Mouse (Mus musculus) megakaryocyte, embryonic 14.5 days (primary cell): ENCODE measurements around the gene Topaz1. TPM values are rescaled to one million over a fixed set of nuclear protein-coding genes. Genes with fewer than 3 reads are reported as not detected.

Experiments
- H3K27me3 ChIP-seq: replicated peaks from 2 replicates; pipeline ENCODE3; 2012; ENCODE audit warnings: inconsistent platforms
- H3K36me3 ChIP-seq: replicated peaks from 2 replicates; pipeline ENCODE3; 2012; ENCODE audit warnings: low read length, inconsistent platforms, mixed read lengths
- H3K4me1 ChIP-seq: 2 replicates; pipeline ENCODE4 v1.6.1; 2012; ENCODE audit warnings: inconsistent platforms
- H3K4me3 ChIP-seq: replicated peaks from 2 replicates; pipeline ENCODE3; 2012; ENCODE audit warnings: moderate library complexity, mild to moderate bottlenecking, inconsistent platforms
- H3K9me3 ChIP-seq: 2 replicates; pipeline ENCODE4 v1.6.1; 2012; ENCODE audit warnings: inconsistent platforms
- FLI1 ChIP-seq: IDR thresholded peaks from 2 replicates; pipeline ENCODE4 v1.6.1; 2012; ENCODE audit warnings: low read length, inconsistent platforms, mixed read lengths
- GATA1 ChIP-seq: IDR thresholded peaks from 3 replicates; pipeline ENCODE4 v1.6.1; 2012; ENCODE audit warnings: mixed read lengths, low read length, inconsistent platforms, borderline replicate concordance
- polyA plus RNA-seq: library from polyadenylated mRNA; stranded (reverse); fragments of >175 nt; gene quantifications from 2 replicates; pipeline ENCODE4 v1.2.3, GENCODE M21; 2012; ENCODE audit warnings: low replicate concordance; ENCODE audit not compliant: insufficient read depth

Gene Topaz1
- polyA plus RNA-seq, 1 experiment = not detected

- TF ChIP-seq GATA1 (no peak), FLI1 (no peak)
- Histone ChIP-seq H3K4me3 (no peak overlapping the region), H3K27me3 (no peaks in the 10 kb centered on the region), H3K9me3 (no peaks in the 10 kb centered on the region), H3K36me3 (no peaks in the 10 kb centered on the region), H3K4me1 (peaks cover 19% of the 10 kb centered on the region)
These were observed 60.0 kb downstream of the Topaz1 start for GRCm38 (mm10) chr9:122807186-122807585.

- Histone ChIP-seq H3K4me1 (peaks cover 13% of the 10 kb centered on the region), H3K36me3 (peaks cover 2% of the 10 kb centered on the region), H3K4me3 (no peak overlapping the region), H3K27me3 (no peaks in the 10 kb centered on the region), H3K9me3 (no peaks in the 10 kb centered on the region)
- TF ChIP-seq GATA1 (no peak), FLI1 (no peak)
These were observed 63.1 kb downstream of the Topaz1 start for GRCm38 (mm10) chr9:122810212-122810611.

- no peaks in the 10 kb centered on the region for H3K4me1 ChIP-seq
- TF ChIP-seq FLI1 (no peak), GATA1 (no peak)
- no peaks in the 10 kb centered on the region for H3K27me3 ChIP-seq
- H3K4me3 ChIP-seq = no peak overlapping the region
- H3K36me3 ChIP-seq = peaks cover 2% of the 10 kb centered on the region
- H3K9me3 ChIP-seq = no peaks in the 10 kb centered on the region
These were observed 65.2 kb downstream of the Topaz1 start for GRCm38 (mm10) chr9:122812386-122812785.

GRCm38 (mm10) chr9:122814775-122815174 is 67.6 kb downstream of the Topaz1 start:
- H3K9me3 ChIP-seq = no peaks in the 10 kb centered on the region
- TF ChIP-seq GATA1 (no peak), FLI1 (no peak)
- no peaks in the 10 kb centered on the region for H3K27me3 ChIP-seq
- H3K4me1 ChIP-seq = no peaks in the 10 kb centered on the region
- H3K4me3 ChIP-seq = no peak overlapping the region
- H3K36me3 ChIP-seq = peaks cover 4% of the 10 kb centered on the region

GRCm38 (mm10) chr9:122815239-122815851 is 68.2 kb downstream of the Topaz1 start:
- Histone ChIP-seq H3K9me3 (no peaks in the 10 kb centered on the region), H3K27me3 (no peaks in the 10 kb centered on the region), H3K4me1 (no peaks in the 10 kb centered on the region), H3K36me3 (peaks cover 7% of the 10 kb centered on the region), H3K4me3 (no peak overlapping the region)
- TF ChIP-seq GATA1 = no peak
- TF ChIP-seq FLI1 = no peak

GRCm38 (mm10) chr9:122823374-122824017 is 76.3 kb downstream of the Topaz1 start:
- TF ChIP-seq GATA1 (no peak), FLI1 (no peak)

GRCm38 (mm10) chr9:122826743-122827142 is 79.6 kb downstream of the Topaz1 start:
- peaks cover 28% of the 10 kb centered on the region for H3K36me3 ChIP-seq
- no peaks in the 10 kb centered on the region for H3K27me3 ChIP-seq
- H3K9me3 ChIP-seq = peaks cover 7% of the 10 kb centered on the region
- peaks cover 10% of the 10 kb centered on the region; the same call in 1 of the 2 replicates for H3K4me1 ChIP-seq
- H3K4me3 ChIP-seq = no peak overlapping the region
- no peak for TF ChIP-seq GATA1
- TF ChIP-seq FLI1 = no peak

More at GRCm38 (mm10) chr9:122823374-122824017, 76.3 kb downstream of the Topaz1 start:
- Histone ChIP-seq H3K27me3 (no peaks in the 10 kb centered on the region), H3K4me1 (no peaks in the 10 kb centered on the region), H3K36me3 (peaks cover 34% of the 10 kb centered on the region), H3K4me3 (no peak overlapping the region), H3K9me3 (peaks cover 7% of the 10 kb centered on the region)

GRCm38 (mm10) chr9:122829826-122830380 is 82.8 kb downstream of the Topaz1 start:
- TF ChIP-seq GATA1 = no peak
- TF ChIP-seq FLI1 = no peak
- H3K4me1 ChIP-seq = peaks cover 10% of the 10 kb centered on the region; the same call in 1 of the 2 replicates
- peaks cover 27% of the 10 kb centered on the region for H3K36me3 ChIP-seq
- H3K9me3 ChIP-seq = no peaks in the 10 kb centered on the region
- no peak overlapping the region for H3K4me3 ChIP-seq
- no peaks in the 10 kb centered on the region for H3K27me3 ChIP-seq

GRCm38 (mm10) chr9:122836126-122836525 is 89.0 kb downstream of the Topaz1 start:
- peaks cover 7% of the 10 kb centered on the region for H3K36me3 ChIP-seq
- TF ChIP-seq FLI1 (no peak), GATA1 (no peak)
- no peak overlapping the region for H3K4me3 ChIP-seq
- no peaks in the 10 kb centered on the region for H3K27me3 ChIP-seq
- H3K9me3 ChIP-seq = peaks cover 16% of the 10 kb centered on the region
- H3K4me1 ChIP-seq = no peaks in the 10 kb centered on the region

GRCm38 (mm10) chr9:122836790-122837189 is 89.6 kb downstream of the Topaz1 start:
- H3K27me3 ChIP-seq = no peaks in the 10 kb centered on the region
- H3K4me1 ChIP-seq = no peaks in the 10 kb centered on the region
- peaks cover 20% of the 10 kb centered on the region for H3K9me3 ChIP-seq
- H3K36me3 ChIP-seq = peaks cover 7% of the 10 kb centered on the region
- no peak overlapping the region for H3K4me3 ChIP-seq
- TF ChIP-seq GATA1 = no peak
- no peak for TF ChIP-seq FLI1
